Mouse (Mus musculus): ENCODE measurements around the gene Ttyh3.

DNA sequence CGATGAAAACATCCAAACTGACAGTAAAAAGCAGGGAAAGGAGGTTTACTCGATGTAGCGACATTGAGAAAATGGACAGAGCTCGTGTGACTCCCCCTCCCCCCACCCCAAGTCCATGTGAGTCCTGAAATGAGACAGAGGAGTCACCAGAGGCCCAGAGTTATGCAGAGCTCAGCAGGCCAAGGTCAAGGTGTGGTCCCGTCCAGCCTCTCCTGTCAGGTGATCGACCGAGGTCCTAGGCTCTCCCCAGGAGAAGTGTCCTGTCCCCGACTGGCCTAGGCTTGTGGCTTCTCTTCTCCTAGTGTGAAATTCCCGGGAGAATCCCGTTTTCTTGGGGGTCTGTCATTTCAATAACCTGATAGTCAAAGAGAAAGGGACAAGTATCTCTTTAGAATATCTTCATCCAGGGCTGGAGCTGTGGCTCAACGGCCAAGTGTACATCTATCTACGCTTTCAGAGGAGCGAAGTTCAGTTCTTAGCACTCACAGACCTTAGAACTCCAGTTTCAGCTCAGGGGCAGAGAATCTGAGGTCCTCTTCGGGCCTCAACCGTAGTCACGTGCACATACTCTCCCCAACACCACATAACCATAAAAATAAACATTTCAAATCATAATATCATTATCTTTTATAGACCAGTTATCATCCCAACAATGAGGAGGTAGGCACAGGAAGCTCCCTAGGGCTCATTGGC, 59.6 kb downstream of the Ttyh3 start:
- TF ChIP-seq EP300 (optimal IDR thresholded peaks at IDR 0.05) (no peak), CTCF (IDR thresholded peaks at IDR 0.05; ENCODE audit: low read depth) (no peak)

Data from stomach, postnatal 0 days (tissue).